Mouse (Mus musculus): ENCODE results near the gene Ppp1r9a.

- TF ChIP-seq CTCF (conservative IDR thresholded peaks at IDR 0.05 in 1 of 2, IDR thresholded peaks at IDR 0.05 in 1 of 2; ENCODE audit: low read depth in 2 of 2, low read length in 2 of 2) (no peak), JUND (conservative IDR thresholded peaks at IDR 0.05; ENCODE audit: low read depth, low read length) (no peak), POLR2A (IDR thresholded peaks at IDR 0.05; ENCODE audit: low read depth, low read length) (no peak), BHLHE40 (IDR thresholded peaks at IDR 0.05; ENCODE audit: low read depth, low read length) (no peak), MAFK (IDR thresholded peaks at IDR 0.05; ENCODE audit: insufficient replicate concordance, low read length) (no peak), SIN3A (IDR thresholded peaks at IDR 0.05; ENCODE audit: low read length) (no peak), CHD1 (IDR thresholded peaks at IDR 0.05; ENCODE audit: low read depth, low read length) (no peak)
These were observed 208.0 kb downstream of the Ppp1r9a start for GRCm38 (mm10) chr6:5110715-5111048.

Measured in CH12.LX (cell line).